Mouse (Mus musculus) hindbrain, embryonic 12.5 days (tissue): ENCODE data around the gene Zfp518a. TPM values are rescaled to one million over a fixed set of nuclear protein-coding genes. Genes with fewer than 3 reads are reported as not detected.
A peak's percentile ranks its signal among the peaks of the same experiment; 100 is the strongest.

Source experiments
- ATAC-seq: fragments of 200-750 bp; cut with Nextera tagmentation; 2 replicates; pipeline ENCODE4 v1.8.0; 2017; ENCODE audit warnings: moderate TSS enrichment; ENCODE audit not compliant: low FRiP score
- H3K27ac ChIP-seq: fragments of 300-500 bp; sonication (generic); 2 replicates; pipeline ENCODE4 v1.5.1; 2016; ENCODE audit warnings: mild to moderate bottlenecking
- H3K27me3 ChIP-seq: fragments of 300-500 bp; sonication (generic); 2 replicates; pipeline ENCODE4 v1.6.1; 2016; ENCODE audit warnings: mild to moderate bottlenecking
- H3K36me3 ChIP-seq: fragments of 300-500 bp; sonication (generic); 2 replicates; pipeline ENCODE4 v1.6.1; 2016; ENCODE audit warnings: mild to moderate bottlenecking
- H3K4me1 ChIP-seq: fragments of 300-500 bp; sonication (generic); 2 replicates; pipeline ENCODE4 v1.6.1; 2016
- H3K4me2 ChIP-seq: fragments of 300-500 bp; sonication (generic); replicated peaks from 2 replicates; pipeline ENCODE4 v1.6.1; 2016; ENCODE audit warnings: mild to moderate bottlenecking
- H3K4me3 ChIP-seq: fragments of 300-500 bp; sonication (generic); 2 replicates; pipeline ENCODE4 v1.5.1; 2016; ENCODE audit warnings: mild to moderate bottlenecking
- H3K9ac ChIP-seq: fragments of 300-500 bp; sonication (generic); 2 replicates; pipeline ENCODE4 v1.6.1; 2016; ENCODE audit warnings: mild to moderate bottlenecking, moderate library complexity
- H3K9me3 ChIP-seq: fragments of 300-500 bp; sonication (generic); replicated peaks from 2 replicates; pipeline ENCODE4 v1.6.1; 2016; ENCODE audit warnings: mild to moderate bottlenecking
- WGBS: fragments of 180-500 bp; shearing (Covaris S2); methylation state at CpG from one replicate; pipeline ENCODE4 v1.1.7; 2016; 5-methylcytosine and 5-hydroxymethylcytosine counted together
- polyA plus RNA-seq: library from polyadenylated mRNA; unstranded; fragments of >200 nt; fragmentation: Nextera tagmentation; extraction: Ambion mirVana; gene quantifications from 2 replicates; pipeline ENCODE4 v1.2.1, GENCODE M21; 2016

Gene Zfp518a
- polyA plus RNA-seq = 12.2 and 13.2 TPM in 2 replicates

- H3K36me3 ChIP-seq = no peaks in the 10 kb centered on the region
- H3K9ac ChIP-seq = peak within 1 kb of the TSS; percentile 63
- H3K4me3 ChIP-seq = peak within 1 kb of the TSS; percentile 72
- H3K27ac ChIP-seq = peak within 1 kb of the TSS; percentile 88
- peak; percentile 89 for ATAC-seq
- under 1% methylated on average over 88 of the region's 89 CpGs for WGBS
- 0 out of 2 replicates have a peak, but pooled peaks cover 4% of the 10 kb centered on the region for H3K9me3 ChIP-seq
- peaks cover 26% of the 10 kb centered on the region for H3K27me3 ChIP-seq
- H3K4me1 ChIP-seq = 0 out of 2 replicates have a peak, but pooled peaks cover 2% of the 10 kb centered on the region
- H3K4me2 ChIP-seq = peak within 1 kb of the TSS; percentile 64
Observed at GRCm38 (mm10) chr19:40894519-40895392, at the start of gene Zfp518a. Gene Zfp518a (plus strand): TSS chr19:40894705.

- Histone ChIP-seq H3K4me2 (no peak overlapping the region), H3K36me3 (peaks cover 82% of the 10 kb centered on the region), H3K4me3 (no peak overlapping the region), H3K27ac (no peak overlapping the region), H3K9ac (no peak overlapping the region), H3K9me3 (no peaks in the 10 kb centered on the region), H3K4me1 (no peaks in the 10 kb centered on the region), H3K27me3 (no peaks in the 10 kb centered on the region)
- ATAC-seq = no peak
- 92% methylated on average over 13 of the region's 13 CpGs for WGBS
Observed at GRCm38 (mm10) chr19:40844731-40845130, 49.8 kb upstream of the Zfp518a start.

- no peaks in the 10 kb centered on the region for H3K27me3 ChIP-seq
- no peaks in the 10 kb centered on the region for H3K9me3 ChIP-seq
- H3K4me1 ChIP-seq = no peaks in the 10 kb centered on the region
- WGBS = 81% methylated on average over 12 of the region's 12 CpGs
- H3K36me3 ChIP-seq = peaks cover 58% of the 10 kb centered on the region
- H3K4me2 ChIP-seq = no peak overlapping the region
- H3K4me3 ChIP-seq = no peak overlapping the region
- no peak overlapping the region for H3K9ac ChIP-seq
- no peak for ATAC-seq
- no peak overlapping the region for H3K27ac ChIP-seq
Observed at GRCm38 (mm10) chr19:40849391-40849790, 45.1 kb upstream of the Zfp518a start.

DNA sequence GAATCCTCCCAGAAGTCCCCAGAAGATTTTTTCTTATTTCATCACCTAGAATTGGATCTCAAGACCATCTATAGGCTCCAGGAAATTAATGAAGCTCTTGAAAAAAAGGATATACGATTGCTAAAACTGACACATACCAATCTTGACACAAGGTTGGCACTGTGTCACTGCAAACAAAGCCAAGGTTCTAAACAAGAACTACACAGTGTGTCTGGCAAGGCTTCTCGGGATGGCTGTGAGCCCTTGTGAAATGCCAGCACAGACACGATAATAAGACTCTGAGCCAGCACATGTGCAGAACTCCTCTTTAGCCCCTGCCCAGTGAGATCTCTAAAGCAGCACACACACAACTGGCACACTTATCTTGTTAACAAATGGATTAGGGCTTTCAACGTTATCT is 35.0 kb upstream of the Zfp518a start:
- WGBS = 78% methylated on average over 4 of the region's 4 CpGs
- no peak overlapping the region for H3K4me3 ChIP-seq
- no peaks in the 10 kb centered on the region for H3K9me3 ChIP-seq
- ATAC-seq = no peak
- peaks cover 11% of the 10 kb centered on the region; the same call in 1 of the 2 replicates for H3K27me3 ChIP-seq
- H3K27ac ChIP-seq = no peak overlapping the region
- H3K4me2 ChIP-seq = no peak overlapping the region
- H3K4me1 ChIP-seq = no peaks in the 10 kb centered on the region
- H3K36me3 ChIP-seq = no peaks in the 10 kb centered on the region
- H3K9ac ChIP-seq = no peak overlapping the region

- Histone ChIP-seq H3K4me1 (no peaks in the 10 kb centered on the region), H3K4me2 (no peak overlapping the region), H3K27ac (no peak overlapping the region), H3K9ac (no peak overlapping the region), H3K9me3 (no peaks in the 10 kb centered on the region), H3K4me3 (no peak overlapping the region), H3K27me3 (peaks cover 40% of the 10 kb centered on the region), H3K36me3 (no peaks in the 10 kb centered on the region)
- no peak for ATAC-seq
- WGBS = 42% methylated on average over 5 of the region's 5 CpGs
Observed at GRCm38 (mm10) chr19:40868284-40868683, 26.2 kb upstream of the Zfp518a start.

- H3K27me3 ChIP-seq = peaks cover 38% of the 10 kb centered on the region
- ATAC-seq = no peak
- WGBS = 84% methylated on average over 3 of the region's 3 CpGs
Observed at GRCm38 (mm10) chr19:40869425-40870105, 24.9 kb upstream of the Zfp518a start.

DNA sequence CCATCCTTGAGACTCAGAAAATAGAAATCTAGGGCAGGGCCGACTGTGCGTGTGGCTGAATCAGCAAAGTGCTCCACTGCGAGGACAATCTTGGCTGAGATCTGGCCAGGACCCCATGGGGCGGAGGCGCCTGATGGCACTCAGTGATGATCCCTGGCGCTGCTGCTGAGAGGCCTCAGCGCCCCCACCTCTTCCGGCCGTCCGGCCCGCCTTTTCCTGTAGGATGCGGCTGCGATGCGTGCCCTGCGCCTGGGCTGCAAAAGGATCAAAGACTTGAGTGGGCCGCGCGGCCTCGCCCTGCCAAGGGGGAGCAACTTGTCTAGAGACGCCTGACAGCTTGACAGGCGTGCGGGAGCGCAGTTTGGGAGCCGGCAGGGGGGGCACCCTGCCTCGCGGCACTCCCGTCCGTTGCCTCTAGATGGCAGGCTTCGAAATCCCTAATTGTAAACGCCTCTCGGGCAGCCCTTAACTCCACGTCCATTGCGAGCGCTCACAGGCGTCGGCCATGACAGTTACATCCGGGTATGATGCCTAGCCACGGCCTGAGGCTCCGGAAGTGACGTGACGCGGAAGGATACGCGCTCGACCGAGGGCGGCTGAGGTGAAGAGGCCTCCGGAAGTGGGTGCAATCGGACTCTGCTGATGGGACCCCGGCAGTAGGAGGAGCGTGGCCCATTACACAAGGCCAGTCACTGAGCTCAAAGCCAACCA is 21.4 kb upstream of the Zfp518a start:
- 2% methylated on average over 51 of the region's 51 CpGs for WGBS
- H3K4me1 ChIP-seq = no peaks in the 10 kb centered on the region
- H3K4me3 ChIP-seq = peak overlapping the region; percentile 54
- peak overlapping the region; percentile 92 for H3K27ac ChIP-seq
- H3K36me3 ChIP-seq = no peaks in the 10 kb centered on the region
- peak overlapping the region; percentile 63 for H3K4me2 ChIP-seq
- ATAC-seq = peak; percentile 98
- H3K27me3 ChIP-seq = peaks cover 57% of the 10 kb centered on the region
- H3K9me3 ChIP-seq = no peaks in the 10 kb centered on the region
- H3K9ac ChIP-seq = peak overlapping the region; percentile 59

More at GRCm38 (mm10) chr19:40869425-40870105, 24.9 kb upstream of the Zfp518a start:
- Histone ChIP-seq H3K9me3 (no peaks in the 10 kb centered on the region), H3K36me3 (no peaks in the 10 kb centered on the region), H3K4me2 (no peak overlapping the region), H3K9ac (no peak overlapping the region), H3K27ac (no peak overlapping the region), H3K4me1 (no peaks in the 10 kb centered on the region), H3K4me3 (no peak overlapping the region)

DNA sequence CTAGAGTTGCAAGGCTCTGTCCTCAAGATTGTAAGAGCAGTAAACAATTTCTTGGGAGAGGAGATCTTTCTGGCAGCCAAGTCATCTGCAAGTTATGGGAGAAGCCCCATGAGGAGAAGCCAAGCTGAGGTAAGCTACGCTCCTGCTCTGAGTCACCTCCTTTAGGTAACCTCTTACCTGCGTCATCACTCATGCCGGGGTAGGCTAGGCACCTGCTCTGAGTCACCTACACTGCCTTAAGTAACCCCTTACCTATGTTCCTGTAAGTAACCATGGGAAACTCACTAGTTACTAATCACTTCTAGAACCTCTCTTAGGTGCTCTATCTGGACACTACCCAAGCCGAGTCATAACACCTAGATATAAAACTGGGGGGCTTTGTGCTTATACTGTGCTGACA is 12.8 kb upstream of the Zfp518a start:
- H3K27ac ChIP-seq = no peak overlapping the region
- 93% methylated on average over 4 of the region's 4 CpGs for WGBS
- ATAC-seq = no peak
- no peaks in the 10 kb centered on the region for H3K36me3 ChIP-seq
- no peak overlapping the region for H3K4me3 ChIP-seq
- no peaks in the 10 kb centered on the region for H3K4me1 ChIP-seq
- no peak overlapping the region for H3K4me2 ChIP-seq
- no peak overlapping the region for H3K9ac ChIP-seq
- peaks cover 75% of the 10 kb centered on the region for H3K27me3 ChIP-seq
- H3K9me3 ChIP-seq = no peaks in the 10 kb centered on the region

GRCm38 (mm10) chr19:40888887-40889286 is 5.6 kb upstream of the Zfp518a start:
- Histone ChIP-seq H3K4me3 (no peak overlapping the region), H3K27me3 (peaks cover 64% of the 10 kb centered on the region), H3K4me1 (no peaks in the 10 kb centered on the region), H3K36me3 (no peaks in the 10 kb centered on the region), H3K27ac (no peak overlapping the region), H3K4me2 (no peak overlapping the region), H3K9me3 (0 out of 2 replicates have a peak, but pooled peaks cover 2% of the 10 kb centered on the region), H3K9ac (no peak overlapping the region)
- no peak for ATAC-seq
- 88% methylated on average over 1 of the region's 1 CpGs for WGBS

GRCm38 (mm10) chr19:40894071-40894506 is 416 bp upstream of the Zfp518a start:
- no peak; the same call in 1 of the 2 replicates for ATAC-seq
- 51% methylated on average over 21 of the region's 21 CpGs for WGBS
- Histone ChIP-seq H3K36me3 (no peaks in the 10 kb centered on the region), H3K9ac (peak overlapping the region; percentile 63; the same call in 1 of the 2 replicates), H3K4me3 (peak overlapping the region; percentile 72), H3K9me3 (0 out of 2 replicates have a peak, but pooled peaks cover 4% of the 10 kb centered on the region), H3K27me3 (peaks cover 30% of the 10 kb centered on the region), H3K27ac (peak overlapping the region; percentile 88), H3K4me2 (peak overlapping the region; percentile 64), H3K4me1 (0 out of 2 replicates have a peak, but pooled peaks cover 2% of the 10 kb centered on the region)

- H3K4me1 ChIP-seq = 0 out of 2 replicates have a peak, but pooled peaks cover 2% of the 10 kb centered on the region
- H3K27me3 ChIP-seq = peaks cover 22% of the 10 kb centered on the region
- peak overlapping the region; percentile 64 for H3K4me2 ChIP-seq
- H3K36me3 ChIP-seq = no peaks in the 10 kb centered on the region
- 0 out of 2 replicates have a peak, but pooled peaks cover 4% of the 10 kb centered on the region for H3K9me3 ChIP-seq
- peak overlapping the region; percentile 63 for H3K9ac ChIP-seq
- H3K4me3 ChIP-seq = peak overlapping the region; percentile 72
- ATAC-seq = no peak
- WGBS = 3% methylated on average over 6 of the region's 6 CpGs
- H3K27ac ChIP-seq = peak overlapping the region; percentile 88
Observed at GRCm38 (mm10) chr19:40895393-40895703, 843 bp downstream of the Zfp518a start.
